Mouse (Mus musculus): ENCODE measurements at regions not wholly inside any gene's neighbourhood (a gene's known extent, or its start where the extent isn't known, plus 50 kb on each side); places are given as distances from the start of the nearest gene placed in this dataset.

GRCm38 (mm10) chr2:147627096-147627495 lies 265.4 kb downstream of the Pax1 start:
- WGBS = 82% methylated on average over 5 of the region's 5 CpGs
- Histone ChIP-seq H3K9me3 (ENCODE audit: low read length) (no peaks in the 10 kb centered on the region), H3K4me2 (ENCODE audit: low read depth) (no peak overlapping the region), H3K27ac (ENCODE audit: low read depth, low read length) (no peak overlapping the region), H3K4me1 (ENCODE audit: insufficient read depth) (no peaks in the 10 kb centered on the region), H3K9ac (no peak overlapping the region), H3K36me3 (ENCODE audit: insufficient read depth) (no peaks in the 10 kb centered on the region), H3K4me3 (ENCODE audit: low read depth, low read length) (no peak overlapping the region), H3K27me3 (ENCODE audit: insufficient read depth, low read length) (no peaks in the 10 kb centered on the region)
- no peak for DNase-seq
- TF ChIP-seq CTCF (IDR thresholded peaks at IDR 0.05; ENCODE audit: low read depth) = no peak
- no peak for ATAC-seq

DNA sequence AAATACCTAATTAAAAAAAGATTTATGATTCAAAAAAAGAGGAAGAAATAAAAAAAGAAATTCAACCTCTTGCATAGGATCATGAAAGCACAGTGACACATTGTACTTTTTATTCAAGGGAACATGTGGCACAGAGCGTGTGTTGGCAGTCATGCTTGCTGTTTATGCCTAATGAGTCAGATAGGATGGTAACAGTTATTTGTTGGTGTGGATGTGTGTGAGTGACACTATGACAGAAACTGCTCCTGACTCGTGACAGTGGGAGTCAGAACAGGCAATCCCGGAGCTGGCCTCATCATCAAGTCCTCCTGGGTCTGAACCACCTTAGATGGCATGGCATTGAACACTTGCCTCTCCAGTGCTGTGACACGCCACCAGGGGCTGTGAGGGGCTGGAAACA lies 261.4 kb downstream of the Pax1 start:
- ATAC-seq = no peak
- H3K36me3 ChIP-seq (ENCODE audit: insufficient read depth) = no peaks in the 10 kb centered on the region
- no peak for TF ChIP-seq CTCF (IDR thresholded peaks at IDR 0.05; ENCODE audit: low read depth)
- H3K9ac ChIP-seq = no peak overlapping the region
- no peak overlapping the region for H3K4me2 ChIP-seq (ENCODE audit: low read depth)
- no peaks in the 10 kb centered on the region for H3K9me3 ChIP-seq (ENCODE audit: low read length)
- 66% methylated on average over 4 of the region's 4 CpGs for WGBS
- H3K27me3 ChIP-seq (ENCODE audit: insufficient read depth, low read length) = no peaks in the 10 kb centered on the region
- no peaks in the 10 kb centered on the region for H3K4me1 ChIP-seq (ENCODE audit: insufficient read depth)
- no peak overlapping the region for H3K4me3 ChIP-seq (ENCODE audit: low read depth, low read length)
- no peak for DNase-seq
- no peak overlapping the region for H3K27ac ChIP-seq (ENCODE audit: low read depth, low read length)

- Histone ChIP-seq H3K27ac (ENCODE audit: low read depth, low read length) (no peak overlapping the region), H3K4me3 (ENCODE audit: low read depth, low read length) (no peak overlapping the region), H3K4me1 (ENCODE audit: insufficient read depth) (no peaks in the 10 kb centered on the region; the same call in 1 of the 2 replicates), H3K9ac (no peak overlapping the region), H3K4me2 (ENCODE audit: low read depth) (no peak overlapping the region), H3K36me3 (ENCODE audit: insufficient read depth) (no peaks in the 10 kb centered on the region), H3K27me3 (ENCODE audit: insufficient read depth, low read length) (no peaks in the 10 kb centered on the region), H3K9me3 (ENCODE audit: low read length) (no peaks in the 10 kb centered on the region)
- 33% methylated on average over 10 of the region's 10 CpGs for WGBS
- ATAC-seq = peak; percentile 81
- TF ChIP-seq CTCF (IDR thresholded peaks at IDR 0.05; ENCODE audit: low read depth) = 0 out of 2 replicates have a peak, but pooled peaks have one; percentile 6
- DNase-seq = peak; percentile 39
Measured at GRCm38 (mm10) chr2:147617849-147618248, 256.1 kb downstream of the Pax1 start.

DNA sequence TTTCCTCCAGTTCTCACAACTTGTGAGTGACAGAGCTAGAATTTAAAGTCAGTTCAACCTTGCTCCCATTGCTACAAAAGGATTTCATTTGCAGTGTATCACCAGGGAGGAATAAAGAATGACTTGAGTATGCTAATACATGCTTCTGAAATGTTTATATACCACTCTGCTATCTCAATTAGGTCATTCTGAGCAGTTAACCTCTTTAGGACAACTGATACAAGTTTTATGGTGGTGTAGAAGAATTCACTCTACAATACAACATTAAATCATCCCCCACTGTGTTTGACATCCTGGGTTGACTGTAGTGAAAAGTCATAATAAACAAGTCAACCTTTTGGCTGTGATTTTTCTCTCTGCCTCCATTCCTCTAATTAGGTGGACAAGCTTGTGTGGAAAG lies 248.6 kb downstream of the Pax1 start:
- Histone ChIP-seq H3K36me3 (ENCODE audit: insufficient read depth) (no peaks in the 10 kb centered on the region), H3K9me3 (ENCODE audit: low read length) (no peaks in the 10 kb centered on the region), H3K4me1 (ENCODE audit: insufficient read depth) (no peaks in the 10 kb centered on the region), H3K4me3 (ENCODE audit: low read depth, low read length) (no peak overlapping the region), H3K27me3 (ENCODE audit: insufficient read depth, low read length) (no peaks in the 10 kb centered on the region), H3K27ac (ENCODE audit: low read depth, low read length) (no peak overlapping the region), H3K4me2 (ENCODE audit: low read depth) (no peak overlapping the region), H3K9ac (no peak overlapping the region)
- DNase-seq (no peak), ATAC-seq (no peak)
- no peak for TF ChIP-seq CTCF (IDR thresholded peaks at IDR 0.05; ENCODE audit: low read depth)

GRCm38 (mm10) chr2:147601639-147602038 lies 239.9 kb downstream of the Pax1 start:
- Histone ChIP-seq H3K27ac (ENCODE audit: low read depth, low read length) (no peak overlapping the region), H3K4me1 (ENCODE audit: insufficient read depth) (no peaks in the 10 kb centered on the region), H3K4me3 (ENCODE audit: low read depth, low read length) (no peak overlapping the region), H3K36me3 (ENCODE audit: insufficient read depth) (no peaks in the 10 kb centered on the region), H3K9ac (no peak overlapping the region), H3K27me3 (ENCODE audit: insufficient read depth, low read length) (no peaks in the 10 kb centered on the region), H3K9me3 (ENCODE audit: low read length) (no peaks in the 10 kb centered on the region), H3K4me2 (ENCODE audit: low read depth) (no peak overlapping the region)
- ATAC-seq = no peak
- 90% methylated on average over 2 of the region's 2 CpGs for WGBS
- TF ChIP-seq CTCF (IDR thresholded peaks at IDR 0.05; ENCODE audit: low read depth) = no peak
- DNase-seq = no peak

- Histone ChIP-seq H3K27me3 (ENCODE audit: insufficient read depth, low read length) (no peaks in the 10 kb centered on the region), H3K9me3 (ENCODE audit: low read length) (no peaks in the 10 kb centered on the region), H3K9ac (no peak overlapping the region), H3K27ac (ENCODE audit: low read depth, low read length) (no peak overlapping the region), H3K4me1 (ENCODE audit: insufficient read depth) (no peaks in the 10 kb centered on the region), H3K4me2 (ENCODE audit: low read depth) (no peak overlapping the region), H3K4me3 (ENCODE audit: low read depth, low read length) (no peak overlapping the region), H3K36me3 (ENCODE audit: insufficient read depth) (no peaks in the 10 kb centered on the region)
- no peak for TF ChIP-seq CTCF (IDR thresholded peaks at IDR 0.05; ENCODE audit: low read depth)
- 90% methylated on average over 1 of the region's 1 CpGs for WGBS
- no peak for DNase-seq
- no peak for ATAC-seq
Measured at GRCm38 (mm10) chr2:147572413-147572812, 210.7 kb downstream of the Pax1 start.

DNA sequence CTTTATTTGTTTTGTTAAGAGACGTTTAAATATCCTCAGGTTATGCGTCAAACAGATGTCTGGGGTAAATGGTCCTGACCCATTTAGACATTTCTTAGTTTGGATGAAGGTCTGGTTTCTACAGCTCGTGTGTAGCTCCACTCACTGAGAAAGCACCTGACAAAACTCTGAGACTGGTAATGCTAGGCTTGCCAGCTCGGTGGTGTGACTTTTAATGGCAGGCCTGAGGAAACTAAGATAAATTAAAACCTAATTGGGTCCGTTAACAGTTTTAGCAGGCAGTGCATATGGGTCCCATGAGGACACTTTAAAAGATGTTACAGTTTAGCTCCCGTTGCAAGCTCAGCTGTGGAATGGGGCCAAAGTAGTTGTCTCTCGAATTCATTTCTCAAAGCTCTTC lies 199.5 kb downstream of the Pax1 start:
- no peak for TF ChIP-seq CTCF (IDR thresholded peaks at IDR 0.05; ENCODE audit: low read depth)
- 77% methylated on average over 7 of the region's 7 CpGs for WGBS

More for the DNA sequence above, 199.5 kb downstream of the Pax1 start:
- ATAC-seq (no peak), DNase-seq (no peak)
- H3K27ac ChIP-seq (ENCODE audit: low read depth, low read length) = no peak overlapping the region
- no peaks in the 10 kb centered on the region for H3K4me1 ChIP-seq (ENCODE audit: insufficient read depth)
- H3K9ac ChIP-seq = no peak overlapping the region
- no peaks in the 10 kb centered on the region for H3K36me3 ChIP-seq (ENCODE audit: insufficient read depth)
- no peaks in the 10 kb centered on the region for H3K9me3 ChIP-seq (ENCODE audit: low read length)
- H3K4me2 ChIP-seq (ENCODE audit: low read depth) = no peak overlapping the region
- H3K4me3 ChIP-seq (ENCODE audit: low read depth, low read length) = no peak overlapping the region
- no peaks in the 10 kb centered on the region for H3K27me3 ChIP-seq (ENCODE audit: insufficient read depth, low read length)

Measured in forebrain, postnatal 0 days (tissue).